Mouse (Mus musculus): ENCODE data around the gene Esyt3. TPM values are rescaled to one million over a fixed set of nuclear protein-coding genes. Genes with fewer than 3 reads are reported as not detected.

Gene Esyt3
- polyA plus RNA-seq, 1 experiment from 2014 or later, result 0.35 TPM

GRCm38 (mm10) chr9:99341600-99341999, 16.8 kb downstream of the Esyt3 start:
- Histone ChIP-seq H3K36me3 (replicated peaks) (no peaks in the 10 kb centered on the region), H3K27ac (no peak overlapping the region), H3K27me3 (ENCODE audit: poor library complexity, severe bottlenecking) (no peaks in the 10 kb centered on the region), H3K4me1 (0 out of 2 replicates have a peak, but pooled peaks cover 3% of the 10 kb centered on the region), H3K9me3 (no peaks in the 10 kb centered on the region), H3K4me3 (no peak overlapping the region)
- DNase-seq (ENCODE audit: extremely low spot score, low spot score), result no peak
- WGBS, result 90% methylated on average over 3 of the region's 3 CpGs

- Histone ChIP-seq H3K27ac (no peak overlapping the region), H3K9me3 (no peaks in the 10 kb centered on the region), H3K4me1 (0 out of 2 replicates have a peak, but pooled peaks cover 3% of the 10 kb centered on the region), H3K36me3 (replicated peaks) (no peaks in the 10 kb centered on the region), H3K27me3 (ENCODE audit: poor library complexity, severe bottlenecking) (no peaks in the 10 kb centered on the region), H3K4me3 (no peak overlapping the region)
- 87% methylated on average over 12 of the region's 12 CpGs for WGBS
- DNase-seq (ENCODE audit: extremely low spot score, low spot score), result no peak
Measured at GRCm38 (mm10) chr9:99340126-99340525, 18.2 kb downstream of the Esyt3 start.

GRCm38 (mm10) chr9:99339182-99339581, 19.2 kb downstream of the Esyt3 start:
- H3K4me3 ChIP-seq, result no peak overlapping the region

GRCm38 (mm10) chr9:99338293-99338692, 20.1 kb downstream of the Esyt3 start:
- Histone ChIP-seq H3K9me3 (no peaks in the 10 kb centered on the region), H3K27me3 (ENCODE audit: poor library complexity, severe bottlenecking) (no peaks in the 10 kb centered on the region), H3K4me1 (0 out of 2 replicates have a peak, but pooled peaks cover 6% of the 10 kb centered on the region), H3K27ac (no peak overlapping the region), H3K4me3 (no peak overlapping the region), H3K36me3 (replicated peaks) (no peaks in the 10 kb centered on the region)
- DNase-seq (ENCODE audit: extremely low spot score, low spot score), result no peak
- WGBS, result 100% methylated on average over 1 of the region's 1 CpGs

More at GRCm38 (mm10) chr9:99339182-99339581, 19.2 kb downstream of the Esyt3 start:
- DNase-seq (ENCODE audit: extremely low spot score, low spot score), result no peak
- WGBS, result 74% methylated on average over 1 of the region's 1 CpGs
- 0 out of 2 replicates have a peak, but pooled peaks cover 3% of the 10 kb centered on the region for H3K4me1 ChIP-seq
- H3K27me3 ChIP-seq (ENCODE audit: poor library complexity, severe bottlenecking), result no peaks in the 10 kb centered on the region
- H3K27ac ChIP-seq, result no peak overlapping the region
- H3K36me3 ChIP-seq (replicated peaks), result no peaks in the 10 kb centered on the region
- H3K9me3 ChIP-seq, result no peaks in the 10 kb centered on the region

- H3K36me3 ChIP-seq (replicated peaks), result no peaks in the 10 kb centered on the region
- WGBS, result 89% methylated on average over 4 of the region's 4 CpGs
- H3K27ac ChIP-seq, result no peak overlapping the region
- H3K4me3 ChIP-seq, result no peak overlapping the region
- no peaks in the 10 kb centered on the region for H3K9me3 ChIP-seq
- H3K27me3 ChIP-seq (ENCODE audit: poor library complexity, severe bottlenecking), result no peaks in the 10 kb centered on the region
- 0 out of 2 replicates have a peak, but pooled peaks cover 6% of the 10 kb centered on the region for H3K4me1 ChIP-seq
- no peak for DNase-seq (ENCODE audit: extremely low spot score, low spot score)
Measured at GRCm38 (mm10) chr9:99336538-99336937, 21.8 kb downstream of the Esyt3 start.

GRCm38 (mm10) chr9:99326881-99327280, 31.5 kb downstream of the Esyt3 start:
- no peak for DNase-seq (ENCODE audit: extremely low spot score, low spot score)
- no peaks in the 10 kb centered on the region for H3K36me3 ChIP-seq (replicated peaks)
- WGBS, result 92% methylated on average over 4 of the region's 4 CpGs
- no peak overlapping the region for H3K4me3 ChIP-seq
- no peaks in the 10 kb centered on the region for H3K27me3 ChIP-seq (ENCODE audit: poor library complexity, severe bottlenecking)
- no peaks in the 10 kb centered on the region for H3K9me3 ChIP-seq
- H3K4me1 ChIP-seq, result peaks cover 8% of the 10 kb centered on the region
- H3K27ac ChIP-seq, result no peak overlapping the region

- H3K27ac ChIP-seq, result no peak overlapping the region
- 90% methylated on average over 4 of the region's 4 CpGs for WGBS
Measured at GRCm38 (mm10) chr9:99325961-99326360, 32.4 kb downstream of the Esyt3 start.

GRCm38 (mm10) chr9:99325208-99325929, 33.0 kb downstream of the Esyt3 start:
- no peaks in the 10 kb centered on the region for H3K9me3 ChIP-seq
- H3K27ac ChIP-seq, result no peak overlapping the region
- H3K36me3 ChIP-seq (replicated peaks), result no peaks in the 10 kb centered on the region
- DNase-seq (ENCODE audit: extremely low spot score, low spot score), result no peak
- H3K4me3 ChIP-seq, result no peak overlapping the region
- 91% methylated on average over 7 of the region's 7 CpGs for WGBS
- no peaks in the 10 kb centered on the region for H3K27me3 ChIP-seq (ENCODE audit: poor library complexity, severe bottlenecking)
- peaks cover 8% of the 10 kb centered on the region for H3K4me1 ChIP-seq

More at GRCm38 (mm10) chr9:99325961-99326360, 32.4 kb downstream of the Esyt3 start:
- no peak for DNase-seq (ENCODE audit: extremely low spot score, low spot score)
- H3K4me3 ChIP-seq, result no peak overlapping the region
- no peaks in the 10 kb centered on the region for H3K9me3 ChIP-seq
- peaks cover 8% of the 10 kb centered on the region for H3K4me1 ChIP-seq
- H3K27me3 ChIP-seq (ENCODE audit: poor library complexity, severe bottlenecking), result no peaks in the 10 kb centered on the region
- H3K36me3 ChIP-seq (replicated peaks), result no peaks in the 10 kb centered on the region

- H3K4me1 ChIP-seq, result peaks cover 8% of the 10 kb centered on the region
- WGBS, result 89% methylated on average over 8 of the region's 8 CpGs
- no peak overlapping the region for H3K27ac ChIP-seq
- no peaks in the 10 kb centered on the region for H3K36me3 ChIP-seq (replicated peaks)
- no peaks in the 10 kb centered on the region for H3K9me3 ChIP-seq
- no peaks in the 10 kb centered on the region for H3K27me3 ChIP-seq (ENCODE audit: poor library complexity, severe bottlenecking)
- no peak for DNase-seq (ENCODE audit: extremely low spot score, low spot score)
- H3K4me3 ChIP-seq, result no peak overlapping the region
Measured at GRCm38 (mm10) chr9:99320006-99320405, 38.4 kb downstream of the Esyt3 start.

- 75% methylated on average over 8 of the region's 8 CpGs for WGBS
- Histone ChIP-seq H3K4me3 (no peak overlapping the region), H3K36me3 (replicated peaks) (no peaks in the 10 kb centered on the region), H3K27me3 (ENCODE audit: poor library complexity, severe bottlenecking) (no peaks in the 10 kb centered on the region), H3K9me3 (no peaks in the 10 kb centered on the region), H3K27ac (no peak overlapping the region), H3K4me1 (peaks cover 8% of the 10 kb centered on the region)
- DNase-seq (ENCODE audit: extremely low spot score, low spot score), result no peak
Measured at GRCm38 (mm10) chr9:99319343-99319951, 38.9 kb downstream of the Esyt3 start.

GRCm38 (mm10) chr9:99306226-99306625, 52.1 kb downstream of the Esyt3 start:
- Histone ChIP-seq H3K27ac (no peak overlapping the region), H3K4me1 (no peaks in the 10 kb centered on the region), H3K4me3 (no peak overlapping the region), H3K36me3 (replicated peaks) (peaks cover 38% of the 10 kb centered on the region), H3K9me3 (no peaks in the 10 kb centered on the region), H3K27me3 (ENCODE audit: poor library complexity, severe bottlenecking) (no peaks in the 10 kb centered on the region)
- DNase-seq (ENCODE audit: extremely low spot score, low spot score), result no peak
- 88% methylated on average over 6 of the region's 6 CpGs for WGBS

GRCm38 (mm10) chr9:99304296-99304695, 54.1 kb downstream of the Esyt3 start:
- 92% methylated on average over 5 of the region's 5 CpGs for WGBS
- no peaks in the 10 kb centered on the region for H3K9me3 ChIP-seq
- H3K4me1 ChIP-seq, result no peaks in the 10 kb centered on the region
- H3K27me3 ChIP-seq (ENCODE audit: poor library complexity, severe bottlenecking), result no peaks in the 10 kb centered on the region
- H3K27ac ChIP-seq, result no peak overlapping the region
- DNase-seq (ENCODE audit: extremely low spot score, low spot score), result no peak
- peaks cover 35% of the 10 kb centered on the region for H3K36me3 ChIP-seq (replicated peaks)
- no peak overlapping the region for H3K4me3 ChIP-seq
